Mouse (Mus musculus): ENCODE results near the gene Gsk3a. TPM values are rescaled to one million over a fixed set of nuclear protein-coding genes. Genes with fewer than 3 reads are reported as not detected.
"Not testable (repeated sequence)": the region's sequence is repeated elsewhere in the genome, so short reads cannot be mapped to it uniquely, and the experiment has no call there.

Gsk3a gene
- total RNA-seq, 1 experiment from 2014 or later: 58.1 TPM

DNA sequence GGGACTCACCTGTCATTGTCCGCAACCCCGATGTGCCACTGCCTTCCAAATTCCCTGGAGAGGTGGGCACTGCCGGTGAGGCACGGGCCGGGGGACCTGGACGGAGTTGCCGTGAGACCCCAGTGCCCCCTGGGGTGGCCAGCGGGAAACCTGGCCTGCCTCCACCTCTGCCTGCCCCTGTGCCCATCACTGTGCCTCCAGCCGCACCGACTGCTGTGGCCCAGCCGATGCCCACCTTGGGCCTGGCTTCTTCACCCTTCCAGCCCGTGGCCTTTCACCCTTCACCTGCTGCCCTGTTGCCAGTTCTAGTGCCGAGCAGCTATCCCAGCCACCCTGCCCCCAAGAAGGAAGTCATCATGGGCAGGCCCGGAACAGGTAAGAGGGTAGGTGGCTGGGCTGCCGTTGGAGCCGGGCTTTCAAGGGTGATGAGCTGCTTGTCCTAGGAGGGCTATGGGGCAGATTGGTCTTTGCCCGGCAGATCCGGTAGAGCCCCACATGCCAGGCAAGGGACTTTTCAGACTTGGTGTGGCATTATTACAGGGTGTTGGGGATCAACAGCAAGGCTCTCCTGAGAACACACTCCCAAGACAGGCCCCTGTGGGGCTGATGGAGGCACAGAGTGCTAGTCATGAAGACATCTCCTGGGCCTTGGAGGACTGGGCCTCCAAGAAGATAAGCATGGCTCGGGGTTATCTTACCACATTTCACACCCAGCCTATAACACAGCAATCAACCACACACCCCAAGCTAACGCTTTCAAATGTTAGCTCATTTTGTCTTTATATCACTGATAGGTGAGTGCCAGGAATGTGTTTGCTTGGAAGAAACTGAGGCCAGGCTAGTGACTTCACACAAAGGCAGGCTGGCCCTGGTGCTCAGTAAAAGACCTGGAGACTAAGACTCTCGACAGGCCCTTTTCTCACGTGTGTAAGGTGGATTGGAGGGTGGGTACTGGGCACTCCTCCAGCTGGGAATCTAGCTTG is 35.9 kb upstream of the Gsk3a start:
- peak; percentile 12; the same call in 1 of the 2 replicates for ATAC-seq (replicated peaks; ENCODE audit: low read depth, poor library complexity, severe bottlenecking)

DNA sequence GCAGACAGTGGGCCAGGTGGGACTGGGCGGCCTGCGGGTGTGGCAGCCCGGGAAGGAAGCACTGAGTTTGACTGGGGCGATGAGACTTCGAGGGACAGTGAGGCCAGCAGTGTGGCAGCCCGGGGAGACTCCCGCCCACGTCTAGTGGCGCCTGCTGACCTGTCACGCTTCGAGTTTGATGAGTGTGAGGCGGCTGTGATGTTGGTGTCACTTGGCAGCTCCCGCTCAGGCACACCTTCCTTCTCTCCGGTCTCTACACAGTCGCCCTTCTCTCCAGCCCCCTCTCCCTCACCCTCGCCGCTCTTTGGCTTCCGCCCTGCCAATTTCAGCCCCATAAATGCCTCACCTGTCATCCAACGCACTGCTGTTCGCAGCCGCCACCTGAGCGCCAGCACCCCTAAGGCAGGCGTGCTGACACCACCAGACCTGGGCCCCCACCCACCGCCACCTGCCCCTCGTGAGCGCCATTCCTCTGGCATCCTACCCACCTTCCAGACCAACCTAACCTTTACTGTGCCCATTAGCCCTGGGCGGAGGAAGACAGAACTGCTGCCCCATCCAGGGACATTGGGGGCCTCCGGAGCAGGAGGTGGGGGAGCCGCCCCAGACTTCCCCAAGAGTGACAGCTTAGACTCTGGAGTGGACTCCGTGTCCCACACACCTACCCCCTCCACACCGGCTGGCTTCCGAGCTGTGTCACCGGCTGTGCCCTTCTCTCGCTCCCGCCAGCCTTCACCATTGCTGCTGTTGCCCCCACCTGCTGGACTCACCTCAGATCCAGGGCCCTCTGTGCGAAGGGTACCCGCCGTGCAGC is 35.0 kb upstream of the Gsk3a start:
- no peak for ATAC-seq (replicated peaks; ENCODE audit: low read depth, poor library complexity, severe bottlenecking)

DNA sequence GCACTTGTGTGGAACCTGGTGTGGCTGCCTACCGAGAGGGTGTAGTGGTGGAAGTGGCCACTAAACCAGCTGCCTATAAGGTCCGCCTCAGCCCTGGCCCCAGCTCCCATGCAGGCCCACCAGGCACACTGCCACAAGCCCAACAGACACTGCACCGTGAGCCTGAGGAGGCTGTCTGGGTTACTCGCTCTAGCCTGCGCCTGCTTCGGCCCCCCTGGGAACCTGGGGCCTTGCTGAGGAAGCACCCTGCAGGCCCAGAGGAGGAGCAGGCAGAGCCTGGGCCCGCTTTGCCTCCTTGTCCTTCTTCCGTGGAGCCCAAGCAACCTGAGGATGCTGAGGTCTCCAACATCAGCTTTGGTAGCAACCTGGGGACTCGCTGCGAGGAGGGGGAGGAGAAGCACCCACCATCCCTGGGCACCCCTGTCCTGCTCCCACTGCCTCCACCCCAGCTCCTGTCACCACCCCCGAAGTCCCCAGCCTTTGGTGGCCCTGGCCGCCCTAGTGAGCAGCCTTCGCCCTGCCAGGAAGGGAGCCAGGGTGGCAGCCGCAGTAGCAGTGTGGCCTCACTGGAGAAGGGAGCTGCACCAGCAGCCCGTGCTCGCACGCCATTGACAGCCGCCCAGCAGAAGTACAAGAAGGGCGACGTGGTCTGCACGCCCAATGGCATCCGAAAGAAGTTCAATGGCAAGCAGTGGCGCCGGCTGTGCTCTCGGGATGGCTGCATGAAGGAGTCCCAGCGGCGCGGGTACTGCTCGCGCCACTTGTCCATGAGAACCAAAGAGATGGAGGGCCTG is 34.2 kb upstream of the Gsk3a start:
- ATAC-seq (replicated peaks; ENCODE audit: low read depth, poor library complexity, severe bottlenecking): no peak

DNA sequence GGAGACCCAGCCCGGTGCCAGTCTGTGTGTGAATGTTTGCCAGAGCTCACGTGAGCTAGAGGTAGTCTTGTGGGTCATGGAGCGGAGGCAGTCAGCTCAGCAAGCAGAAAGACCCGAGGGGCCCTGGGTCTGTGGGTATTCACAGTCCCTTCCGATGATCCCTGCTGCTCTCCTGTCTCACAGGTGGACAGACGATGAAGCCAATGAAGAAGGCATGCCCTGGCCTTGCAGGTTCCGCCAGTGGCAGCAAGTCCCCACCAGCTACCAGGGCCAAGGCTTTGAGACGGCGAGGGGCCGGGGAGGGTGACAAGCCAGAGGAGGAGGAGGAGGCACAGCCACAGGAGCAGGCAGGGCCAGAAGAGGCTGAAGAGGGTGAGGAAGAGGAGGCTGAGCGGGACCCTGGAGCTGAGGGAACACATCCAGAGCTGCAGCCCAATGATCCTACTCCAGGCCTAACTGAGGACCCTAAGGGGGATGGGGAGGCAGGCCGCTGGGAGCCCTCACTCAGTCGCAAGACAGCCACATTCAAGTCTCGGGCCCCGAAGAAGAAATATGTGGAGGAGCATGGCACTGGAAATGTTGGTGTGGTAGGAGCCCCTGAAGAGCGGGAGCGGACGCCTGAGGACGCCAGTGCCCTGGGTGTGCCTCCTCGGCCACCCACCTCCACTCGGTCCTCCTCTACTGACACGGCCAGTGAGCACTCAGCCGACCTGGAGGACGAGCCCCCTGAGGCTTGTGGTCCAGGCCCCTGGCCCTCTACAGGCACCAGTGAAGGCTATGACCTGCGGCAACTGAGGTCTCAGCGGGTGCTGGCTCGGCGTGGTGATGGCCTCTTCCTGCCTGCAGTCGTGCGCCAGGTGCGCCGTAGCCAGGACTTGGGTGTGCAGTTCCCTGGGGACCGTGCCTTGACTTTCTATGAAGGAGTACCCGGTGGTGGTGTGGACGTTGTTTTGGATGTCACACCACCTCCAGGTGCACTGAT is 33.3 kb upstream of the Gsk3a start:
- ATAC-seq (replicated peaks; ENCODE audit: low read depth, poor library complexity, severe bottlenecking): no peak

DNA sequence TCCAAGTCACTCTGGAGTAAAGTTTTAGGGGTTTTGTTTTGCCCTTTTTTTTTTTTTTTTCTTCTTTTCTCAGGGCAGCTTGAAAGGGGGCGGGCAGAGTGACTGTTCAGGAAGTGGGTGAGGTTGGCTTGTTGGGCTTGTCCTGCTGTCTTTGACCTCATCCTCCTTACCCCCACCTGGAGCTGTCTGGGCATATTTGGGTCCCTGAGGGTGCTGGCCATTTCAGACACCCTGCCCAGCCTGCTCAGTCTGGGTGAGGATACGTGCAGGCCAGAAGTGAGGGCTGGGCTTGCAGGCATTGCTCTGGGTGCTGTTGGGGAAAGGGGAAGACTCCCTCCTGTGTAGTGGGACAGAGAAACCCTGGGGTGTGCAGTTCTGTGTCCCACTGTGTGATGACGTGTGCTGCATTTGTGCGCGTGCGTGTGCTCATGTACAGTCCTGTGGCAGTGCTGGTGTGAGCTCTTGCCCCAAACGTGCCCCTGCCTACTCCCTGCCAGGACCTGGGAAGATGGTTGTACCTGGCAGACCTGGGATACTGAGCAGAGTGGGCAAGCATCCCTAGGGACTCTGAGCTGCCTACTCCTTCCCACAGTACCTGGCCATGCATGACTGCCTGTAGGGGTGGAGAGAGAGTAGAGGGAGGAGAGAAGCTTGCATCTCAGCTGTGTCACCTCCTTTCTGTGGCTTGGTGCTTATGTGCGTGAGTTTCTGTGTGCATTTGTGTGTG is 32.1 kb upstream of the Gsk3a start:
- ATAC-seq (replicated peaks; ENCODE audit: low read depth, poor library complexity, severe bottlenecking): 0 out of 2 replicates have a peak, but pooled peaks have one; percentile 1

DNA sequence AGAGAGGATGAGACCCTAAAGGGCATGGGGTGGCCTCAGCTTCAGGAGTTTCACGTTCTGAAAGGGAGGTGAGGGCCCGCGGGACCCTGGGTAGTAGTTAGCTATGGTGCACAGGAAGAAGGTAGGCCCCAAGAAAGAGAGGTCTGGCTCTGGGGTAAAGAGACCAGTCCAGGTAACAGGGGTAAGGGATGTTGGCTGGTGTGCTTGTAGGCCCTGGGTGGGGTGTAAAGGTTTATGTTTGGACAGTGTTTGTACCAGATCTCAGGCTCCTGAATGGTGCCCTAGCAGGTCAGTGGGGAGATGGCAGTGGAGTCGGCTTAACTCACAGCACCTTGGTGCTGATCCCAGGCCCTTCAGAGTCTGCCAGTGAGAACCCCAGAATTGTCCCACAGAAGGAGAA is 31.4 kb upstream of the Gsk3a start:
- ATAC-seq (replicated peaks; ENCODE audit: low read depth, poor library complexity, severe bottlenecking): no peak

DNA sequence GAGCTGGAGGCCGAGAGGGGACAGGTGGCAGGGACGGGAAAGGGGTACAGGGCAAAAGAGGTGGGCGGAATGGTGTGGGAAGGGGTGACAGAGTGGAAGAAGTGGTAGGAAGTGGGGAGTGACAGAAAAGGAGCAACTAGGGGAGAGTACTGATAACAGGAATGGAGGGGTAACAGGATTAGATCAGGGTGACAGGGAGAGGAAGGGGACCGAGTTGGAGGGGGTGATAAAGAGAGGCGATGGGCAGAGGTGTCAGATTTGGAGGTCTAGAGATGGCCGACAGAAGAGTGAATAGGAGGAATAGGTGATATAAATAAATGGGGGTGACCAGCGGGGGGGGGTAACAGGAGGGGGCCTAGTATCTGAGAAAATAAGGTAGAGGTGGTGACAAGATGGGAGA is 30.9 kb upstream of the Gsk3a start:
- no peak for ATAC-seq (replicated peaks; ENCODE audit: low read depth, poor library complexity, severe bottlenecking)

DNA sequence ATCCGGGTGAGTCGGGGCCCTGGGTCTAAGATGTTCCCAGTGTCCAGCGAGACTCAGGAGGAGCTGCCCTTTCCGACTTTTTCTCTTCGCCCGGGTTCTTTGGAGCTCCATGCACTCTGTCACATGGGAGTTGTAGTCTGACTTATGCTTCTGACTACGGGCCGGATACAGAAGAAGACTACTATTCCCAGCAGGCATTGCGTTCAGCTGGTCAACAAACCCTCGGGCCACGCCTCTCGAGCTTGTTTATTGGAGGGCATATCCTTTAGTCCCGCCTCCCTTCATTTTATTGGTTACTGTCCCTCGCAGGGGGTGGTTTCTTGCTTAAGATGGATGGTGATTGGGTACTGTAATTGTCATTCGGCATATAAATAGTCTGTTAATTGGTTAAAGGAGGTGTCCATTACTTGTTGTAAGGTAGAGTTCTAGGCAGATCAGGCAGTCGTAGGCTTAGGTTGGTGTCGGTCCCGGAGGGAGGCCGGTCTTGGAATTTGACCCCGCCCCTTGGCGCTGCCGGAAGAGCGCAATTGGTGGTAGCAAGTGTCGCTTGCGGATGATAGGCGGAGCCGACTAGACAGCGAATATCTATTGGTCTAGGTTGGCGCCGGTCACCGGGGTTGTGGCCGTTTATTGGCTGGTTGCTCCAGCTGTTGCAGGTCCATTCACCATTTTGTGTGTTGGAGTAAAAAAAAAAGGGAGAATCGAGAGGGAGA is 30.3 kb upstream of the Gsk3a start:
- peak; percentile 73 for ATAC-seq (replicated peaks; ENCODE audit: low read depth, poor library complexity, severe bottlenecking)

DNA sequence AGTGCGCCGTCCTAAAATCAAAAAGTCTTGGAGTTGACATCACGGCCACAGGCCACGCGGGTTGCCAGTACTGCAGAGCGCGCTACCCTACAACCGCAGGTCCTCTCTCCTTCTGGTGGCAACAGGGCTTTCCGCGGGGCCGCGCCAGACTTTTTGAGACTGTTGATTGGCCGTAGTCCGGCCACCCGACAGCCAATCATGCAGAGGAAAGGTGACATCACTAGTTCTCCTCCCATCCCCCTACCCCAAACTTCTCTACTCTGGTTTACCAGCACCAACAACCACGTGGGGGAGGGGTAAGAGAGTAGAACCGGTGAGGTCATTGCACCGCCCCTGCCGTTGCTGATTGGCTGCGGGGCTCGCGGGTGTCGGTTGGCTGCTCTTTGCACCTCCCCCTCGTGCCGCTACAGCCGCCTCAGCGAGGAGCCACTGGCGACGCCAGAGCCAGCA is 29.7 kb upstream of the Gsk3a start, which contains the start of gene Cic:
TSS of gene Cic (plus strand) at position 404 of the 450 bp plus-strand sequence.
- peak; percentile 72 for ATAC-seq (replicated peaks; ENCODE audit: low read depth, poor library complexity, severe bottlenecking)

DNA sequence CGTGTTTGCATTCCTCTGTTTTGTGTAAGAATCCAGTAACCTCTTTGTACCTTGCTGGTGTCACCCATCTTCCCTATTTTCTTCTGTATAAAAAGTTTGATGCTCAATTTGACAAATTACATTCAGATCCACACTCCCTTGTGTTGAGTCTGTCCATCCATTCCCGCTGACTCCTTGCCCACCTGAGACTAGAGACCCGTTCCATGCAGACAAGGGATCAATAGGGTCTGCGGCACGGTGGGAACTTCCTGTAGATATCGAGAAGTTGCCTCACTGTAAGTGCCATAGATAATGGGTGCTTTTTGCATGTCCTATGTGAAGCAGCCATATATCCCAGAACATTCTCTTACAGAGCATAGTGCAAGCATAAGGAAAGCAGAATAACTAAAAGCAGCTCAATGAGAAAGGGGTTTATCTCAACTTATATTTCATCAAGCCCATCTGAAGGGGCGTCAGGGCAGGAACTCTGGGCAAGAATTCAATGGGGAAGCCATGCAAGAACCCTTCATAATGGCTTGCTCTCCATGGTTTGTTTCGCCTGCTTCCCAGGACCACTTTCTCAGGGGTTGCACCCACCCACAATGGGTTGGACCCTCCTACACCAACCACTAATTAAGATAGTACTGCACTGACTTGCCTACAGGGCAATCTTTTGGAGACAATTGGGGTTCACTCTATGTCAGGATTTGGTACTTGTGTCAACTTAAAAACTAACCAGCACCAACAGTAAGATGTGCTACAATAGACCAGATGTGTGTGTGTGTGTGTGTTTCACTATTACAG is 28.7 kb upstream of the Gsk3a start:
- no peak for ATAC-seq (replicated peaks; ENCODE audit: low read depth, poor library complexity, severe bottlenecking)

DNA sequence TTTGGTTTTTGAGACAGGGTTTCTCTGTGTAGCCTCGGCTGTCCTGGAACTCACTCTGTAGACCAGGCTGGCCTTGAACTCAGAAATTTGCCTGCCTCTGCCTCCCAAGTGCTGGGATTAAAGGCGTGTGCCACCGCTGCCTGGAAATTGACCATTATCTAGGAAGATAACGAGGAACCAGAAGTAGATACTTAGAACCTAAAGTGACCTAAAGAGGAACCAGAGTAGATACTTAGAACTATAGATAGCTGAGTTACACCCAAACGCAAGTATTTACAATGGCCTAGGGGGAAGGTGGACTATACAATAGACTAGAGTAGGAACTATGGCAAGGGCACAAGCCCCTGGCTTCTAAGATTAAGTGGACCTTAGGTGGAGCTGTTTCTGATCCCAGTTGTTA is 28.1 kb upstream of the Gsk3a start:
- not testable (repeated sequence) for ATAC-seq (replicated peaks; ENCODE audit: low read depth, poor library complexity, severe bottlenecking)

DNA sequence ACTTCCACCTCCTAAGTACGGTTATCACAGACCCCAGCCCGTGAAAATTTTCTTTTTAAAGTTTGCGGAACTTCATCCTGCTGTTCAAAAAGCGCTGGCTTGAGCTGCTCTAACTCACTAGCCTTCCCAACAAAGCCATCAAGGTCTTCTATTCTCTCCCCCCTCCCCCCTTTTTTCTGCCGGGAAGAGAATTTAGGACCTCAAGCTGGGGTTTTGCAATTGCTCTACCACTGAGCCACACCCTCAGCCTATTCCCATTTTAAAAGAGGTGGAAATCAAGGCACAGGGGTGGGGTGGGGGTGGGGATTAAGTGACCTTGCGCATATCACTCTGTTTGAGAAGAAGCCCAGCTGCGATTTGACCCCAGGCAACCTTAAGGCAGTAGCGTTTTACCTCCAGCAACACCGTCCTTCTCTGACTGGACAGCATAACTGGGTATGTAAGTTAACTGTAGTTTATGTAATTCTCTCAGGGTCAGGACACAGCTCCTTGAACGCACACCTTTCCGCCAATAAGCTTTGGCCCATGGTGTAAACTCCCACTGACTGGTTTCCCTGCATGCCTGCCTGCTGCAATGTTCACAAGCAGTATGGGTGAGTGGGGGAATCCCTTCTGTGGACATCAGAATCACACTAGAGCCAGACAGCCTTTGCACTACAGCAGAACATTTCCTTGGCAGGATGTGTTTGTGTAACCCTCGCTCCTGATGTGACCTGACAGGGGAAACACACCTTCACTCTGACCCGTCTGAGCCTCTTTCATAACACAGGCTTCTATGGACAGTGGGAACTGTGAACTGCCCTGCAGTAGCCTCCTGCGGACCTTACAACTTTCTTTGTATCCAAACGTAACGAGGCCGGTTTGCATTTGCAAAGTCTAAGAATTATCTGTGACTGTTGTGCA is 26.6 kb upstream of the Gsk3a start:
- no peak for ATAC-seq (replicated peaks; ENCODE audit: low read depth, poor library complexity, severe bottlenecking)

DNA sequence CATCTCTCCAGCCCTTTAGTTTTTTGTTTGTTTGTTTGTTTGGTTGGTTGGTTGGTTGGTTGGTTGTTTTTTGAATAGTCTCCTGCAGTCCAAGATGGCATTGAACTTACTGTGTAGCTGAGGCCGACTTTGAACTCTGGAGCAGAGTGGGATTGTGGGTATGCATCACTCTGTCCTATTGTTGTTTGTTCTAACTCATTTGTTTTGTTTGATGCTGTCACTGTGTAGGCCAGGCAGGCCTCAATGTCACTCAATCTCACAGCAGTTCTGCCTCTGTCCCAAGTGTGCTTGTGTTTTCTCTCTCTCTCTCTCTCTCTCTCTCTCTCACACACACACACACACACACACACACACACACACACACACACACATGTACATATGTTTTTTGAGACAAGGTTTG is 24.2 kb upstream of the Gsk3a start:
- no peak for ATAC-seq (replicated peaks; ENCODE audit: low read depth, poor library complexity, severe bottlenecking)

DNA sequence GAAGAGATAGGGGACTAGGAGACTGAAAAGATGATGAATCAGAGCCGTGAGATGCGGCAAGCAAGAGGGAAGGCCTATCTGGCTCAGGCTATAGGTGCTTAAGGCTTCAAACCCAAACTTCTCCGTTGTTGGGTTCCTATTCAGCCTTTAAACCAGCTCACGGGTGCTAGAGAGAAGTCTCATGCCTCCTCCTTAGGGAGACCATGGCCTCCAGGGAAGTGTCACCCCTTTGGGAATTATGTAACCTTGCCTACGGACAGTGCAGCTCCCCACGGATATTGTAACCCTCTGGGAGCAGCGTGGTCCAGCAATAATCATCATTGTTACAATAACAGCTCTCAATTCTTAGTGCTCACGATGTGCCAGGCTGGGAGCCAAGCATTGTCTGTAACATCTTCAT is 14.2 kb upstream of the Gsk3a start:
- no peak for ATAC-seq (replicated peaks; ENCODE audit: low read depth, poor library complexity, severe bottlenecking)

DNA sequence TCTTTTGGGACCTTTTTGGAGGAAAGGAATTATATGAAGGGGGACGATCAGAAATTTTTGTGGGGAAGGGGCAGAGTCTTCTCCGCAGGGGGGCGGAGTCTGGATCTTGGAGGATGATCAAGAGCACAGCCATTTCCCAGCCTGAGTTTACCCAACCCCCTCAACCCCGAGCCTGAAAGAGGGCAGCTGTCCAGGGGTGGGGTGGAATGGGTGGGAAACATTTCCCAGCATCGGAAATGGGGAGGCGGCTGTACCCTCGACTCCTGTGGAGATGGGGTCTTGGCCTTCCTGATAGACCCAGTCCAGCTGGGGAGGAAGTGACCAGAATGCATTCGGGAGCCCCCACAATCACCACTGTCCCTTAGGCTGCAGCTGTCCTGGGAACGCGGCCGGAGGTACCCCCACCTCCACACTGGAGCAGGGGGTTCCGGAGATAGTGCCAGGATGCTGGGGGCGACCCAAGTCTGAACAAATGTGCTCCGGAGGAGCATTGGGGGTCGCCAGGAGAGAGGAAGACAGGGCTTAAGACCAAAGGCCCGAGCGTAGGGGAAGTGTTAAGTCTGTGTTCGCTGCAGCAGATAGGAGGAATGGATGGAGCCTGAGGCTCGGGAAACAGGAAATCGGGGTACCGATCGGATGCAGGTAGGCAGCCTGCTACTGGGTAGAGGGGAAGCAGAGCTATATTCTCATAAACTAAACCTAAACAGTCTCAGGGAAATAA is 13.6 kb upstream of the Gsk3a start:
- 0 out of 2 replicates have a peak, but pooled peaks have one; percentile 3 for ATAC-seq (replicated peaks; ENCODE audit: low read depth, poor library complexity, severe bottlenecking)
